Mouse (Mus musculus): ENCODE measurements around the gene Olfr370. TPM values are rescaled to one million over a fixed set of nuclear protein-coding genes. Genes with fewer than 3 reads are reported as not detected.

Olfr370 gene
- polyA plus RNA-seq, 1 experiment: not detected

DNA sequence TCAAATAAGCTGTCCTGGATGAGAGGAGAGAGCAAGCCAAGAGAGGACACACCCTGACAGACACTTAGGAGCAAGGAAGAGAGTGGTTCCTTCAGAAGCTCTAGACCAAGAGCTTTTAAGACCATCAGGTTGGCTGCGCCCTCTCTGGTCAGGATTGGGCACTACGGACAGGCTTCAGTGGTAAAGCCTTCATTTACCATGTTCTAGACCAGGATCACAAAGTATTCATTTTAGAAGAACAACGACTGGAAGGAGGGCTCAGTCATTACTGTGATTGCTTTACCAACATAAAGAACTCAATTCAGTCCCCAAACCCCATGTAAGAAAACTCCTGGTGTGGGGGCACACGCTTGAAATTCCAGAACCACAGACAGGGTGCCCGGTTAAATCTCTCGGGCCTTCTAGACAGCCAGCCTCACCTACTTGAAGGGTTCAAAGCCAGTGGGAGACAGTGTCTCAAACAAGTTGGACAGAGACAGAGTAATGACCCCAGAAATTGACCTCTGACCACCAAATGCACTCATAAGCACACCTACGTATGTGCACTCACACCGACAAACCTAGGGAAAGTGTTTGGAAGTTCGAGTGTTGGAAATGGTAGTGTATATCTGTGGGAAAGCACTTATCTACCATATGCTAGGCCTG lies 30.3 kb downstream of the Olfr370 start:
- H3K27ac ChIP-seq (ENCODE audit: control insufficient read depth, insufficient read depth, low read depth, low read length): peak overlapping the region; percentile 46; the same call in 1 of the 2 replicates
- H3K36me3 ChIP-seq (ENCODE audit: control insufficient read depth, insufficient read depth, low read length): no peaks in the 10 kb centered on the region; the same call in 1 of the 2 replicates
- TF ChIP-seq POLR2A (IDR thresholded peaks at IDR 0.05; ENCODE audit: control insufficient read depth, low read depth, low read length) (no peak), CTCF (IDR thresholded peaks at IDR 0.05; ENCODE audit: control insufficient read depth, insufficient read depth, insufficient replicate concordance, low read depth, low read length) (peak; percentile 41; the same call in 1 of the 2 replicates)
- H3K4me1 ChIP-seq (ENCODE audit: control insufficient read depth, insufficient read depth, low read length): peaks cover 11% of the 10 kb centered on the region
- no peaks in the 10 kb centered on the region for H3K27me3 ChIP-seq (ENCODE audit: control insufficient read depth, insufficient read depth, low read length)
- peak overlapping the region; percentile 74 for H3K4me3 ChIP-seq (ENCODE audit: control insufficient read depth, low read depth, low read length)

DNA sequence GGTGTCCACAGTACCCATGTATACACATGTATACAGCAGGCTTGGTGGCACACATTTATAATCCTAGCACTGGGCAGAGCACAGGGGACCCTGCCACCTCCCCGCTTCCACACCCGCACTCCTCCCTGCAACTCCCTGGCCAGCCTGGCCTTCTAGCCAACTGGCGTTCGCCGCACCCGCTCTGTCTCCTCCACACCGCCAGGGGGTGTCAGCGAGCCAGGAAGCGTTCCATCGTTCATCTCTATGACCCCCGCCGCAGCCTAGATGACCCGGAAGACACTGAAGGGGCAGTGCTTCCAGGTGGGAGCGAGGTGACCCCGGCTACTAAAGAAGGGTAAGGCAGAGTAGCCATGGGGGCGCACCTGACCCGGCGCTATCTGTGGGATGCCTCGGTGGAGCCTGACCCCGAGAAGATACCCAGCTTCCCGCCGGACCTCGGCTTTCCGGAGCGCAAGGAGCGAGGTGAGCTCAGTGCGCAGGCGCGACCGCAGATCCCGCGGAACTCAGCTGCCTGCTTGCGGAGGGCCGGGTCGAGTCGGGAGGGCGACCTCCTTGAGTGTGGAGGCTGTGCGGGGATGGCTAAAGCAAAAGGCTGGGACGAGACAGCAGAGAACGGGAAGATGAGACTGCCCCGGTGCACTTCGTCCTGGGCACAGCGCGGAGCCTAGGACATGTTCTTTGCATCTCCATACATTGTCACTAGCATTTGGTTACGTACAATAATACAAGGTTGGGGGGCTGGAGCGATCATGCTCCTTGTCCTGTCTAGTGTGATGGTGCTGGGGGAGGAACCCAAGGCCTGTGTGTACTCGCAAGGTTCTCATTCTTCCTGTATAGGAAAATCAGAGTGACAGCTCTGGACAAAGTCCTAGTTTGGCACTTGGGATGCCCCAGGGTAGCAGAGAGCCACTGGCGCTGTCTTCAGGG lies 31.2 kb downstream of the Olfr370 start, which contains the start of gene Ndufb7:
Gene Ndufb7 (plus strand): TSS at position 203 of the 927 bp plus-strand sequence.
- H3K4me1 ChIP-seq (ENCODE audit: control insufficient read depth, insufficient read depth, low read length): peaks cover 11% of the 10 kb centered on the region
- no peaks in the 10 kb centered on the region; the same call in 1 of the 2 replicates for H3K36me3 ChIP-seq (ENCODE audit: control insufficient read depth, insufficient read depth, low read length)
- peak within 1 kb of the TSS; percentile 92 for H3K4me3 ChIP-seq (ENCODE audit: control insufficient read depth, low read depth, low read length)
- H3K27ac ChIP-seq (ENCODE audit: control insufficient read depth, insufficient read depth, low read depth, low read length): peak within 1 kb of the TSS; percentile 86
- TF ChIP-seq POLR2A (IDR thresholded peaks at IDR 0.05; ENCODE audit: control insufficient read depth, low read depth, low read length) (peak; percentile 29; the same call in 1 of the 2 replicates), CTCF (IDR thresholded peaks at IDR 0.05; ENCODE audit: control insufficient read depth, insufficient read depth, insufficient replicate concordance, low read depth, low read length) (peak; percentile 97)
- H3K27me3 ChIP-seq (ENCODE audit: control insufficient read depth, insufficient read depth, low read length): no peaks in the 10 kb centered on the region

DNA sequence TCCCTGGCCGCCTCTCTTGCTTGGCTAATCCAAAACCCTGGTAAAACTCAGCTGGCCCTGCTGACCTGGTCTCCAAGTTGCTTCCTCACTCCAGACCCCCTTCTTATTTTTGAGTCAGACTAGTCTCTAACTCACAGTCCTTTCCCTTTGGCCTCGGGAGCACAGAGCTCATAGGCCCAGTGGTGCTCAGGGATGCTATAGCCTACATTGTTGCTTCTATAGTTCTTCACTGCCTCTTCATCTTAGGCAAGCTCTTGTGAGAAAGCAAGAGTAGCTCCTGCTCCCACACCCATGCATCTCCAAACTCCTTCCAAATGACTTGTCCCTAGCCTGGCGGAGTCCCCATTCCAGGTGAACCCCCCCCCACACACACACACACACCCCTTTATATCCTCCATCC lies 32.1 kb downstream of the Olfr370 start:
- Histone ChIP-seq H3K4me1 (ENCODE audit: control insufficient read depth, insufficient read depth, low read length) (peaks cover 11% of the 10 kb centered on the region), H3K27ac (ENCODE audit: control insufficient read depth, insufficient read depth, low read depth, low read length) (no peak overlapping the region), H3K27me3 (ENCODE audit: control insufficient read depth, insufficient read depth, low read length) (no peaks in the 10 kb centered on the region), H3K4me3 (ENCODE audit: control insufficient read depth, low read depth, low read length) (no peak overlapping the region), H3K36me3 (ENCODE audit: control insufficient read depth, insufficient read depth, low read length) (no peaks in the 10 kb centered on the region; the same call in 1 of the 2 replicates)
- no peak for TF ChIP-seq POLR2A (IDR thresholded peaks at IDR 0.05; ENCODE audit: control insufficient read depth, low read depth, low read length)
- no peak for TF ChIP-seq CTCF (IDR thresholded peaks at IDR 0.05; ENCODE audit: control insufficient read depth, insufficient read depth, insufficient replicate concordance, low read depth, low read length)

DNA sequence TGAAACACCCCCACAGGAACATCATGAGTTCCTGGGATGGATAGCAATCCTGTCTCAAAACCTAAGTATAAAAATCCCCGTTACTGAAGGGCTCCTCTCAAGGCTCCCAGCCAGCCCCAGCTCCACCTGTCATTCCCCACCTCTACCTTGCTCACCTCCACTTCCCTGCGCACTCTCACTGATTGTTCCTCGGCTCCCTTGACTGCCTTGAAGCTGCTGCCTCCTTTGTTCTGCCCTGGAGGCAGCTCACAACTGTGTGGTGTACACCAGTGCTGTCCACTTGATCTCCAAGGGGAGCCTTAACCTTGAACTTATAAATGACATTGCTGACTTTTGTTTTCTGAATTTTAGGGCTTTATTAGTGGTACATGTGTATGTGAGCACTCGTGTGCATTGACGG lies 32.5 kb downstream of the Olfr370 start:
- Histone ChIP-seq H3K27ac (ENCODE audit: control insufficient read depth, insufficient read depth, low read depth, low read length) (no peak overlapping the region), H3K27me3 (ENCODE audit: control insufficient read depth, insufficient read depth, low read length) (no peaks in the 10 kb centered on the region), H3K36me3 (ENCODE audit: control insufficient read depth, insufficient read depth, low read length) (no peaks in the 10 kb centered on the region; the same call in 1 of the 2 replicates), H3K4me3 (ENCODE audit: control insufficient read depth, low read depth, low read length) (no peak overlapping the region), H3K4me1 (ENCODE audit: control insufficient read depth, insufficient read depth, low read length) (peaks cover 11% of the 10 kb centered on the region)
- TF ChIP-seq CTCF (IDR thresholded peaks at IDR 0.05; ENCODE audit: control insufficient read depth, insufficient read depth, insufficient replicate concordance, low read depth, low read length): no peak
- no peak for TF ChIP-seq POLR2A (IDR thresholded peaks at IDR 0.05; ENCODE audit: control insufficient read depth, low read depth, low read length)

DNA sequence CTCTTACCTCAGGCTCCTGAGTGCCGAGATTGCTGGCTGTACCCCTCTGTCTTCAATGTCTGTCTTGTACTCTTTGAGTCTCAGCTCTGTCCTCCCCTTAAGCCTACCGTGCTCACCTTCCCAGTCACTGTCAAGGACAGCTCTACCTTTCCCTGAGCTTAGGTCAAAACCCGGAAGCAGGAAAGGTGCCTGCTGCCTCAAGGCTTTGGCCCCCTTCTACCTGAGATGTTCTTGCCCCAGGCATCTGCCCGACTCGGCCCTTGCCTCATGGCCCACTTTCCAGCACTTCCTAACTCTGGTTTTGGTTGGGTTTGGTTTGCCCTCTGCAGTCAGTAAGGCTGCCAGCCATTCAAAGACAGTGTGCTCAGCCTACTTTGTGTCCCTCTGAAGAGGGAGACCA lies 33.2 kb downstream of the Olfr370 start:
- no peaks in the 10 kb centered on the region; the same call in 1 of the 2 replicates for H3K36me3 ChIP-seq (ENCODE audit: control insufficient read depth, insufficient read depth, low read length)
- no peak for TF ChIP-seq POLR2A (IDR thresholded peaks at IDR 0.05; ENCODE audit: control insufficient read depth, low read depth, low read length)
- TF ChIP-seq CTCF (IDR thresholded peaks at IDR 0.05; ENCODE audit: control insufficient read depth, insufficient read depth, insufficient replicate concordance, low read depth, low read length): no peak
- no peak overlapping the region for H3K4me3 ChIP-seq (ENCODE audit: control insufficient read depth, low read depth, low read length)

DNA sequence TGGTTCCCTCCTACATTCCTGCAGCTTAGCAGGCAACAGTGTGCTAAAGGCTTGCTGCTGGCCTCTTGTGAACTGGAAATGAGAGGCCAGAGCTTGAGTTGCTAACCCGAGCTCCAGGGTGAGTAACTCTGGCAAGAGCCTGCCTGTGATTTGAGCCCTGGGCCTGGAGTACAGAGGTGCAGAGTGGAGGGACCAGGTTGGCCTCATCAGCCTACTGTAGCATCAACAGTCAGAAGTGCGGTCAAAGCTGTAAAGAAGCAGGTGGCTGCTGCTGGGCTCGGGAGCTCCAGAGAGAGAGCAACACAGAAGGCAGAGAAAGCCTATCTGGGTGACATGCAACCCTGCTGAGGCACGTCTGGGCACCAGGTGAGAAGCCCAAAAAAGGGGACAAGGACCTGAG lies 33.6 kb downstream of the Olfr370 start:
- TF ChIP-seq POLR2A (IDR thresholded peaks at IDR 0.05; ENCODE audit: control insufficient read depth, low read depth, low read length): no peak
- TF ChIP-seq CTCF (IDR thresholded peaks at IDR 0.05; ENCODE audit: control insufficient read depth, insufficient read depth, insufficient replicate concordance, low read depth, low read length): no peak
- Histone ChIP-seq H3K36me3 (ENCODE audit: control insufficient read depth, insufficient read depth, low read length) (no peaks in the 10 kb centered on the region; the same call in 1 of the 2 replicates), H3K4me1 (ENCODE audit: control insufficient read depth, insufficient read depth, low read length) (peaks cover 11% of the 10 kb centered on the region), H3K27ac (ENCODE audit: control insufficient read depth, insufficient read depth, low read depth, low read length) (no peak overlapping the region), H3K27me3 (ENCODE audit: control insufficient read depth, insufficient read depth, low read length) (no peaks in the 10 kb centered on the region), H3K4me3 (ENCODE audit: control insufficient read depth, low read depth, low read length) (no peak overlapping the region)

More for the DNA sequence above, 33.2 kb downstream of the Olfr370 start:
- no peak overlapping the region for H3K27ac ChIP-seq (ENCODE audit: control insufficient read depth, insufficient read depth, low read depth, low read length)
- H3K4me1 ChIP-seq (ENCODE audit: control insufficient read depth, insufficient read depth, low read length): peaks cover 11% of the 10 kb centered on the region
- no peaks in the 10 kb centered on the region for H3K27me3 ChIP-seq (ENCODE audit: control insufficient read depth, insufficient read depth, low read length)
